Mouse (Mus musculus) liver, embryonic 12.5 days (tissue): ENCODE results near the gene Tmem107. TPM values are rescaled to one million over a fixed set of nuclear protein-coding genes. Genes with fewer than 3 reads are reported as not detected.

Experiments used
- ATAC-seq: fragments of 200-750 bp; cut with Nextera tagmentation; 2 replicates; pipeline ENCODE4 v1.8.0; 2017; ENCODE audit warnings: moderate number of reproducible peaks, mild to moderate bottlenecking, moderate library complexity
- H3K27ac ChIP-seq: fragments of 300-500 bp; sonication (generic); 2 replicates; pipeline ENCODE4 v1.5.1; 2016; ENCODE audit warnings: mild to moderate bottlenecking
- H3K27me3 ChIP-seq: fragments of 300-500 bp; sonication (generic); replicated peaks from 2 replicates; pipeline ENCODE4 v1.6.1; 2016; ENCODE audit warnings: mild to moderate bottlenecking, moderate library complexity
- H3K36me3 ChIP-seq: fragments of 300-500 bp; sonication (generic); 2 replicates; pipeline ENCODE4 v1.6.1; 2016; ENCODE audit warnings: mild to moderate bottlenecking, moderate library complexity
- H3K4me1 ChIP-seq: fragments of 300-500 bp; sonication (generic); 2 replicates; pipeline ENCODE4 v1.6.1; 2016
- H3K4me2 ChIP-seq: fragments of 300-500 bp; sonication (generic); 2 replicates; pipeline ENCODE4 v1.6.1; 2016; ENCODE audit warnings: mild to moderate bottlenecking, moderate library complexity
- H3K4me3 ChIP-seq: fragments of 300-500 bp; sonication (generic); 2 replicates; pipeline ENCODE4 v1.5.1; 2016; ENCODE audit warnings: mild to moderate bottlenecking, moderate library complexity
- H3K9ac ChIP-seq: fragments of 300-500 bp; sonication (generic); 2 replicates; pipeline ENCODE4 v1.6.1; 2016; ENCODE audit warnings: mild to moderate bottlenecking, moderate library complexity
- H3K9me3 ChIP-seq: fragments of 300-500 bp; sonication (generic); replicated peaks from 2 replicates; pipeline ENCODE4 v1.6.1; 2016; ENCODE audit warnings: mild to moderate bottlenecking, moderate library complexity
- WGBS: fragments of 180-500 bp; shearing (Covaris S2); methylation state at CpG from one replicate; pipeline ENCODE4 v1.1.7; 2016; ENCODE audit not compliant: insufficient replicate concordance; 5-methylcytosine and 5-hydroxymethylcytosine counted together
- polyA plus RNA-seq: library from polyadenylated mRNA; unstranded; fragments of >200 nt; fragmentation: Nextera tagmentation; extraction: Ambion mirVana; gene quantifications from 2 replicates; pipeline ENCODE4 v1.2.1, GENCODE M21; 2016

Gene Tmem107
- polyA plus RNA-seq, 1 experiment from 2014 or later = 34.8 TPM

- H3K9me3 ChIP-seq = no peaks in the 10 kb centered on the region
- peak overlapping the region; percentile 89 for H3K4me2 ChIP-seq
Observed at GRCm38 (mm10) chr11:69098762-69099091, 28.1 kb downstream of the Tmem107 start.

GRCm38 (mm10) chr11:69099177-69099914 lies 28.7 kb downstream of the Tmem107 start:
- Histone ChIP-seq H3K27ac (peak overlapping the region; percentile 91), H3K36me3 (peaks cover 39% of the 10 kb centered on the region), H3K4me3 (peak overlapping the region; percentile 64), H3K4me2 (peak overlapping the region; percentile 89), H3K27me3 (no peaks in the 10 kb centered on the region), H3K9me3 (no peaks in the 10 kb centered on the region), H3K4me1 (peaks cover 65% of the 10 kb centered on the region), H3K9ac (peak overlapping the region; percentile 77)
- WGBS = under 1% methylated on average over 22 of the region's 22 CpGs
- ATAC-seq = no peak

More at GRCm38 (mm10) chr11:69098762-69099091, 28.1 kb downstream of the Tmem107 start:
- peak overlapping the region; percentile 91 for H3K27ac ChIP-seq
- peaks cover 33% of the 10 kb centered on the region for H3K36me3 ChIP-seq
- peak overlapping the region; percentile 77 for H3K9ac ChIP-seq
- H3K4me1 ChIP-seq = peaks cover 71% of the 10 kb centered on the region
- WGBS = under 1% methylated on average over 19 of the region's 19 CpGs
- peak overlapping the region; percentile 64 for H3K4me3 ChIP-seq
- ATAC-seq = peak; percentile 57
- H3K27me3 ChIP-seq = no peaks in the 10 kb centered on the region

GRCm38 (mm10) chr11:69099915-69100345 lies 29.3 kb downstream of the Tmem107 start:
- 2% methylated on average over 23 of the region's 23 CpGs for WGBS
- Histone ChIP-seq H3K36me3 (peaks cover 45% of the 10 kb centered on the region), H3K9me3 (no peaks in the 10 kb centered on the region), H3K4me1 (peaks cover 61% of the 10 kb centered on the region), H3K27ac (peak overlapping the region; percentile 91), H3K9ac (peak overlapping the region; percentile 77), H3K4me3 (peak overlapping the region; percentile 64), H3K27me3 (no peaks in the 10 kb centered on the region), H3K4me2 (peak overlapping the region; percentile 89)
- peak; percentile 41 for ATAC-seq

- Histone ChIP-seq H3K9me3 (no peaks in the 10 kb centered on the region), H3K4me1 (peaks cover 54% of the 10 kb centered on the region), H3K36me3 (peaks cover 54% of the 10 kb centered on the region), H3K4me2 (peak overlapping the region; percentile 89), H3K27ac (peak overlapping the region; percentile 91; the same call in 1 of the 2 replicates), H3K9ac (peak overlapping the region; percentile 77), H3K27me3 (no peaks in the 10 kb centered on the region), H3K4me3 (peak overlapping the region; percentile 64)
- WGBS = 77% methylated on average over 20 of the region's 20 CpGs
- ATAC-seq = no peak
Observed at GRCm38 (mm10) chr11:69100639-69101360, 30.2 kb downstream of the Tmem107 start.

- H3K4me1 ChIP-seq = peaks cover 44% of the 10 kb centered on the region
- WGBS = 75% methylated on average over 21 of the region's 21 CpGs
- H3K9me3 ChIP-seq = no peaks in the 10 kb centered on the region
- H3K27me3 ChIP-seq = no peaks in the 10 kb centered on the region
- no peak overlapping the region for H3K4me2 ChIP-seq
- no peak overlapping the region for H3K27ac ChIP-seq
- peaks cover 64% of the 10 kb centered on the region for H3K36me3 ChIP-seq
- no peak overlapping the region for H3K9ac ChIP-seq
- H3K4me3 ChIP-seq = no peak overlapping the region
- no peak for ATAC-seq
Observed at GRCm38 (mm10) chr11:69101604-69102402, 31.2 kb downstream of the Tmem107 start.

- 94% methylated on average over 7 of the region's 7 CpGs for whole genome bisulfite sequencing
- no peak overlapping the region for H3K27ac ChIP-seq
- H3K27me3 ChIP-seq = no peaks in the 10 kb centered on the region
- no peak for ATAC-seq
- H3K9ac ChIP-seq = no peak overlapping the region
- no peak overlapping the region for H3K4me3 ChIP-seq
- peaks cover 38% of the 10 kb centered on the region for H3K4me1 ChIP-seq
- peaks cover 69% of the 10 kb centered on the region for H3K36me3 ChIP-seq
- no peak overlapping the region for H3K4me2 ChIP-seq
- H3K9me3 ChIP-seq = no peaks in the 10 kb centered on the region
Observed at GRCm38 (mm10) chr11:69102403-69102725, 31.8 kb downstream of the Tmem107 start.

- H3K4me3 ChIP-seq = no peak overlapping the region
- H3K4me1 ChIP-seq = peaks cover 31% of the 10 kb centered on the region
- no peaks in the 10 kb centered on the region for H3K9me3 ChIP-seq
- no peak overlapping the region for H3K9ac ChIP-seq
- ATAC-seq = no peak
- no peak overlapping the region for H3K4me2 ChIP-seq
- H3K27ac ChIP-seq = no peak overlapping the region
- no peaks in the 10 kb centered on the region for H3K27me3 ChIP-seq
- peaks cover 77% of the 10 kb centered on the region for H3K36me3 ChIP-seq
- WGBS = 87% methylated on average over 14 of the region's 14 CpGs
Observed at GRCm38 (mm10) chr11:69103121-69103520, 32.5 kb downstream of the Tmem107 start.

GRCm38 (mm10) chr11:69103531-69104435 lies 33.2 kb downstream of the Tmem107 start:
- Histone ChIP-seq H3K36me3 (peaks cover 83% of the 10 kb centered on the region), H3K4me3 (no peak overlapping the region), H3K4me2 (no peak overlapping the region), H3K27ac (no peak overlapping the region), H3K27me3 (no peaks in the 10 kb centered on the region), H3K9me3 (no peaks in the 10 kb centered on the region), H3K9ac (no peak overlapping the region), H3K4me1 (peaks cover 24% of the 10 kb centered on the region)
- no peak for ATAC-seq
- WGBS = 78% methylated on average over 15 of the region's 15 CpGs

GRCm38 (mm10) chr11:69104487-69104886 lies 33.9 kb downstream of the Tmem107 start:
- Histone ChIP-seq H3K4me2 (no peak overlapping the region), H3K4me1 (peaks cover 24% of the 10 kb centered on the region), H3K9ac (no peak overlapping the region), H3K4me3 (no peak overlapping the region), H3K9me3 (no peaks in the 10 kb centered on the region), H3K27ac (no peak overlapping the region), H3K27me3 (no peaks in the 10 kb centered on the region), H3K36me3 (peaks cover 90% of the 10 kb centered on the region)
- ATAC-seq = no peak
- 84% methylated on average over 14 of the region's 14 CpGs for WGBS

- Histone ChIP-seq H3K9ac (no peak overlapping the region), H3K9me3 (no peaks in the 10 kb centered on the region), H3K4me2 (no peak overlapping the region), H3K4me1 (peaks cover 24% of the 10 kb centered on the region), H3K36me3 (peaks cover 92% of the 10 kb centered on the region), H3K27ac (no peak overlapping the region), H3K4me3 (no peak overlapping the region), H3K27me3 (no peaks in the 10 kb centered on the region)
- ATAC-seq = no peak
- WGBS = 79% methylated on average over 6 of the region's 6 CpGs
Observed at GRCm38 (mm10) chr11:69105227-69105626, 34.6 kb downstream of the Tmem107 start.

- H3K36me3 ChIP-seq = peaks cover 89% of the 10 kb centered on the region
- H3K9ac ChIP-seq = no peak overlapping the region
- WGBS = 69% methylated on average over 2 of the region's 2 CpGs
- no peak overlapping the region for H3K4me3 ChIP-seq
- no peak overlapping the region for H3K27ac ChIP-seq
- no peak overlapping the region for H3K4me2 ChIP-seq
- H3K9me3 ChIP-seq = no peaks in the 10 kb centered on the region
- no peaks in the 10 kb centered on the region for H3K27me3 ChIP-seq
- peaks cover 20% of the 10 kb centered on the region for H3K4me1 ChIP-seq
- ATAC-seq = no peak
Observed at GRCm38 (mm10) chr11:69105796-69106195, 35.2 kb downstream of the Tmem107 start.
